Mouse (Mus musculus) limb, embryonic 12.5 days (tissue): ENCODE measurements around the gene Axdnd1. TPM values are rescaled to one million over a fixed set of nuclear protein-coding genes. Genes with fewer than 3 reads are reported as not detected.

ENCODE experiments used
- ATAC-seq: fragments of 200-750 bp; cut with Nextera tagmentation; 2 replicates; pipeline ENCODE4 v1.8.0; 2017; ENCODE audit warnings: low read depth, moderate TSS enrichment; ENCODE audit not compliant: insufficient number of reproducible peaks, insufficient read depth, low FRiP score, low TSS enrichment
- H3K27ac ChIP-seq: fragments of 300-500 bp; sonication (generic); 2 replicates; pipeline ENCODE4 v1.5.1; 2016; ENCODE audit warnings: mild to moderate bottlenecking, moderate library complexity
- H3K27me3 ChIP-seq: fragments of 300-500 bp; sonication (generic); 2 replicates; pipeline ENCODE4 v1.6.1; 2016; ENCODE audit warnings: mild to moderate bottlenecking, moderate library complexity
- H3K36me3 ChIP-seq: fragments of 300-500 bp; sonication (generic); 2 replicates; pipeline ENCODE4 v1.6.1; 2016; ENCODE audit warnings: mild to moderate bottlenecking, moderate library complexity
- H3K4me1 ChIP-seq: fragments of 300-500 bp; sonication (generic); replicated peaks from 2 replicates; pipeline ENCODE4 v1.6.1; 2016
- H3K4me2 ChIP-seq: fragments of 300-500 bp; sonication (generic); 2 replicates; pipeline ENCODE4 v1.6.1; 2016; ENCODE audit warnings: mild to moderate bottlenecking, moderate library complexity
- H3K4me3 ChIP-seq: fragments of 300-500 bp; sonication (generic); replicated peaks from 2 replicates; pipeline ENCODE4 v1.5.1; 2016; ENCODE audit warnings: mild to moderate bottlenecking
- H3K9ac ChIP-seq: fragments of 300-500 bp; sonication (generic); replicated peaks from 2 replicates; pipeline ENCODE4 v1.6.1; 2016; ENCODE audit warnings: mild to moderate bottlenecking, moderate library complexity
- H3K9me3 ChIP-seq: fragments of 300-500 bp; sonication (generic); 2 replicates; pipeline ENCODE4 v1.6.1; 2016; ENCODE audit warnings: mild to moderate bottlenecking, moderate library complexity
- WGBS: fragments of 180-500 bp; shearing (Covaris S2); methylation state at CpG from one replicate; pipeline ENCODE4 v1.1.7; 2016; 5-methylcytosine and 5-hydroxymethylcytosine counted together
- polyA plus RNA-seq: library from polyadenylated mRNA; unstranded; fragments of >200 nt; fragmentation: Nextera tagmentation; extraction: Ambion mirVana; gene quantifications from 2 replicates; pipeline ENCODE4 v1.2.1, GENCODE M21; 2016

Axdnd1 gene
- polyA plus RNA-seq, 1 experiment from 2014 or later, result 0.30 TPM

GRCm38 (mm10) chr1:156437016-156437708 lies 16.2 kb upstream of the Axdnd1 start:
- H3K27me3 ChIP-seq, result no peaks in the 10 kb centered on the region
- no peak overlapping the region for H3K27ac ChIP-seq
- 96% methylated on average over 8 of the region's 8 CpGs for WGBS
- H3K4me3 ChIP-seq, result no peak overlapping the region
- H3K4me2 ChIP-seq, result no peak overlapping the region
- H3K4me1 ChIP-seq, result no peaks in the 10 kb centered on the region
- H3K9ac ChIP-seq, result no peak overlapping the region
- no peaks in the 10 kb centered on the region for H3K9me3 ChIP-seq
- peaks cover 90% of the 10 kb centered on the region for H3K36me3 ChIP-seq
- no peak for ATAC-seq

GRCm38 (mm10) chr1:156433497-156433896 lies 12.5 kb upstream of the Axdnd1 start:
- 87% methylated on average over 3 of the region's 3 CpGs for WGBS
- no peak for ATAC-seq
- peaks cover 92% of the 10 kb centered on the region for H3K36me3 ChIP-seq

GRCm38 (mm10) chr1:156432498-156432897 lies 11.5 kb upstream of the Axdnd1 start:
- Histone ChIP-seq H3K9ac (no peak overlapping the region), H3K4me2 (no peak overlapping the region), H3K36me3 (peaks cover 87% of the 10 kb centered on the region), H3K4me1 (no peaks in the 10 kb centered on the region), H3K27ac (no peak overlapping the region), H3K4me3 (no peak overlapping the region), H3K9me3 (no peaks in the 10 kb centered on the region), H3K27me3 (no peaks in the 10 kb centered on the region)
- ATAC-seq, result no peak
- WGBS, result 65% methylated on average over 10 of the region's 10 CpGs

More at GRCm38 (mm10) chr1:156433497-156433896, 12.5 kb upstream of the Axdnd1 start:
- Histone ChIP-seq H3K9ac (no peak overlapping the region), H3K4me3 (no peak overlapping the region), H3K4me2 (no peak overlapping the region), H3K27ac (no peak overlapping the region), H3K9me3 (no peaks in the 10 kb centered on the region), H3K27me3 (no peaks in the 10 kb centered on the region), H3K4me1 (no peaks in the 10 kb centered on the region)

GRCm38 (mm10) chr1:156428434-156428833 lies 7.5 kb upstream of the Axdnd1 start:
- H3K4me3 ChIP-seq, result no peak overlapping the region
- no peaks in the 10 kb centered on the region for H3K4me1 ChIP-seq
- no peak overlapping the region for H3K9ac ChIP-seq
- H3K27me3 ChIP-seq, result no peaks in the 10 kb centered on the region
- no peak for ATAC-seq
- no peak overlapping the region for H3K27ac ChIP-seq
- WGBS, result 92% methylated on average over 6 of the region's 6 CpGs
- H3K36me3 ChIP-seq, result peaks cover 56% of the 10 kb centered on the region
- H3K9me3 ChIP-seq, result no peaks in the 10 kb centered on the region
- H3K4me2 ChIP-seq, result no peak overlapping the region

GRCm38 (mm10) chr1:156425746-156426145 lies 4.8 kb upstream of the Axdnd1 start:
- H3K4me2 ChIP-seq, result no peak overlapping the region
- H3K27me3 ChIP-seq, result no peaks in the 10 kb centered on the region
- 91% methylated on average over 4 of the region's 4 CpGs for WGBS
- no peaks in the 10 kb centered on the region for H3K4me1 ChIP-seq
- H3K4me3 ChIP-seq, result no peak overlapping the region
- H3K9me3 ChIP-seq, result no peaks in the 10 kb centered on the region
- H3K9ac ChIP-seq, result no peak overlapping the region
- peaks cover 31% of the 10 kb centered on the region for H3K36me3 ChIP-seq
- no peak overlapping the region for H3K27ac ChIP-seq
- no peak for ATAC-seq

- Histone ChIP-seq H3K4me3 (no peak overlapping the region), H3K27ac (no peak overlapping the region), H3K27me3 (no peaks in the 10 kb centered on the region), H3K36me3 (peaks cover 16% of the 10 kb centered on the region), H3K9me3 (no peaks in the 10 kb centered on the region), H3K4me1 (no peaks in the 10 kb centered on the region), H3K9ac (no peak overlapping the region), H3K4me2 (no peak overlapping the region)
- WGBS, result 90% methylated on average over 3 of the region's 3 CpGs
- ATAC-seq, result no peak
Measured at GRCm38 (mm10) chr1:156424054-156424453, 3.1 kb upstream of the Axdnd1 start.

GRCm38 (mm10) chr1:156423493-156423892 lies 2.5 kb upstream of the Axdnd1 start:
- no peak overlapping the region for H3K4me3 ChIP-seq
- H3K27me3 ChIP-seq, result no peaks in the 10 kb centered on the region

GRCm38 (mm10) chr1:156422856-156423255 lies 1.9 kb upstream of the Axdnd1 start:
- WGBS, result 79% methylated on average over 6 of the region's 6 CpGs
- H3K4me1 ChIP-seq, result no peaks in the 10 kb centered on the region
- no peak overlapping the region for H3K9ac ChIP-seq
- H3K27me3 ChIP-seq, result no peaks in the 10 kb centered on the region
- no peak overlapping the region for H3K27ac ChIP-seq
- ATAC-seq, result no peak
- peaks cover 8% of the 10 kb centered on the region for H3K36me3 ChIP-seq
- H3K4me3 ChIP-seq, result no peak overlapping the region
- no peak overlapping the region for H3K4me2 ChIP-seq
- H3K9me3 ChIP-seq, result no peaks in the 10 kb centered on the region

More at GRCm38 (mm10) chr1:156423493-156423892, 2.5 kb upstream of the Axdnd1 start:
- Histone ChIP-seq H3K4me2 (no peak overlapping the region), H3K27ac (no peak overlapping the region), H3K4me1 (no peaks in the 10 kb centered on the region), H3K9ac (no peak overlapping the region), H3K9me3 (no peaks in the 10 kb centered on the region), H3K36me3 (peaks cover 10% of the 10 kb centered on the region)
- 84% methylated on average over 6 of the region's 6 CpGs for WGBS
- no peak for ATAC-seq

GRCm38 (mm10) chr1:156418170-156418569 lies 2.8 kb downstream of the Axdnd1 start:
- no peaks in the 10 kb centered on the region for H3K4me1 ChIP-seq
- no peaks in the 10 kb centered on the region for H3K27me3 ChIP-seq
- WGBS, result 62% methylated on average over 4 of the region's 4 CpGs
- ATAC-seq, result no peak
- no peak overlapping the region for H3K9ac ChIP-seq
- no peak overlapping the region for H3K4me2 ChIP-seq
- no peak overlapping the region for H3K4me3 ChIP-seq
- H3K36me3 ChIP-seq, result no peaks in the 10 kb centered on the region
- H3K9me3 ChIP-seq, result peaks cover 2% of the 10 kb centered on the region; the same call in 1 of the 2 replicates
- no peak overlapping the region for H3K27ac ChIP-seq

GRCm38 (mm10) chr1:156408521-156408920 lies 12.4 kb downstream of the Axdnd1 start:
- H3K9me3 ChIP-seq, result no peaks in the 10 kb centered on the region
- H3K27me3 ChIP-seq, result no peaks in the 10 kb centered on the region
- H3K27ac ChIP-seq, result no peak overlapping the region
- H3K4me3 ChIP-seq, result no peak overlapping the region
- H3K36me3 ChIP-seq, result no peaks in the 10 kb centered on the region
- no peak overlapping the region for H3K4me2 ChIP-seq
- WGBS, result 52% methylated on average over 4 of the region's 4 CpGs
- H3K4me1 ChIP-seq, result no peaks in the 10 kb centered on the region; the same call in 1 of the 2 replicates
- ATAC-seq, result no peak
- no peak overlapping the region for H3K9ac ChIP-seq

- Histone ChIP-seq H3K36me3 (no peaks in the 10 kb centered on the region), H3K4me1 (no peaks in the 10 kb centered on the region; the same call in 1 of the 2 replicates), H3K4me2 (no peak overlapping the region), H3K4me3 (no peak overlapping the region), H3K27me3 (no peaks in the 10 kb centered on the region), H3K27ac (no peak overlapping the region), H3K9ac (no peak overlapping the region), H3K9me3 (no peaks in the 10 kb centered on the region)
- no peak for ATAC-seq
- WGBS, result 53% methylated on average over 3 of the region's 3 CpGs
Measured at GRCm38 (mm10) chr1:156408004-156408403, 13.0 kb downstream of the Axdnd1 start.

GRCm38 (mm10) chr1:156403251-156403650 lies 17.7 kb downstream of the Axdnd1 start:
- H3K9me3 ChIP-seq, result no peaks in the 10 kb centered on the region
- no peaks in the 10 kb centered on the region for H3K36me3 ChIP-seq
- H3K4me3 ChIP-seq, result no peak overlapping the region
- H3K4me2 ChIP-seq, result no peak overlapping the region
- WGBS, result 41% methylated on average over 10 of the region's 10 CpGs
- ATAC-seq, result no peak
- no peaks in the 10 kb centered on the region for H3K27me3 ChIP-seq
- H3K4me1 ChIP-seq, result no peaks in the 10 kb centered on the region; the same call in 1 of the 2 replicates
- H3K9ac ChIP-seq, result no peak overlapping the region
- no peak overlapping the region for H3K27ac ChIP-seq
